Mouse (Mus musculus) testis, adult 2 months (tissue): ENCODE measurements around the gene Arl6ip1.

Source experiments
- CTCF ChIP-seq: fragments of 200-500 bp; IDR thresholded peaks from 2 replicates; pipeline ENCODE4 v1.5.1; 2012; ENCODE audit warnings: low read depth, mild to moderate bottlenecking, inconsistent platforms, low read length, moderate library complexity; ENCODE audit not compliant: control insufficient read depth, insufficient read depth, insufficient replicate concordance
- POLR2A ChIP-seq: fragments of 200-500 bp; IDR thresholded peaks from 2 replicates; pipeline ENCODE4 v1.6.1; 2012; ENCODE audit warnings: low read depth, mild to moderate bottlenecking, inconsistent platforms, low read length, moderate library complexity; ENCODE audit not compliant: control insufficient read depth

DNA sequence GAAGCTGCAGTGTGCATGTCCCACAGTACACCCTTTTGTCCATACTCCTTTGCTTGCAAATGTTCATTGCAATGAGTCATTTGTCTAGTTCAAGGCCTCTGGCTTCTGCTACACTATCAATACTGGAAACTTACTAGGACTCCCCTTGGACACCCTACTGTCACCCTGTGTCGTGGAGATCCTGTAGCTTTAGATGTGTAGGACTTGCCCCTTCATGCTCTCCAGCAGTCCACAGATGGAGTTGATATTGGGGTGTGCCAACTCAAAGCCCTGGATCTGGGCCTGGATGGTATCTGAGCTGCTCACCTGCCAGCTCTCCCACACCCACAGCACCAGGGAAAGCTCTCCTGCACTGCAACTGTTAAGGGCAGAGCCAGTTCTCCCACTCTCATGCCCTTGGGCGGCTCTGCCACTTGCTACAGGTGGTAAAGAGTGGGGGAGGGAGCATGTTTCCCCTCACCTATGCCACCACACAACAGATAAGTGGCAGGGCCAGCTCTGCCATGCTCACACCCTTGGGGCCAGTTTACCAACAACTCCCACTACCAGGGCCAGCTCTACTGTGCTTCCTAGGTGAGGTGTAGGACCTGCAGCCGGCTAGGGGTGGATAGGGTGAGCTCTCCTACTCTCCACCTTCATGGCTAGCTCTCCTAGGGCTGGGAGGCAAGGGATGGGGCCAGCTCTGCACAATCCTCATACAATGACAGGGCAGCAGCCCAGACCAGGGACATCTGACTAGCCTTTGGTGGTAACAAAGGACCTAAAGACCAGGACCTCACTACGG lies 26.6 kb downstream of the Arl6ip1 start:
- TF ChIP-seq POLR2A = no peak
- TF ChIP-seq CTCF = no peak
